Comparison of ENCODE assay signal across 26 mouse cellular contexts in genomic region chr7:29561046-29561445, GRCm38 (mm10). TPM values are rescaled to one million over a fixed set of nuclear protein-coding genes. Genes with fewer than 3 reads are reported as not detected.
DNase-seq lines count a peak whose midpoint lies in the region; ATAC-seq lines count a peak whose summit lies in the region.
"Had no signal": no experiment of that assay in that cellular context is flagged by ENCODE, and none has a peak within 500 bp of the region (broad histone marks: within the 10 kb centered on the region; RNA-seq: fewer than 3 reads in every experiment).

No protein-coding gene starts in this region.

- no peaks in the 10 kb centered on the region for H3K4me1 ChIP-seq in embryonic facial prominence, embryonic 14.5 days (ENCODE audit: control insufficient read depth, insufficient read depth, low read length)
- no peaks in the 10 kb centered on the region for H3K4me1 ChIP-seq in embryonic facial prominence, embryonic 10.5 days
- peaks cover 20% of the 10 kb centered on the region for H3K4me1 ChIP-seq in limb, embryonic 15.5 days
- H3K4me1 ChIP-seq: embryonic facial prominence, embryonic 13.5 days; forebrain, embryonic 10.5 days; heart, embryonic 15.5 days; hindbrain, embryonic 10.5 days had no signal

- no peak overlapping the region for H3K4me3 ChIP-seq in embryonic facial prominence, embryonic 14.5 days (ENCODE audit: low read depth, low read length)
- no peak overlapping the region for H3K4me3 ChIP-seq in embryonic facial prominence, embryonic 10.5 days
- H3K4me3 ChIP-seq in limb, embryonic 15.5 days, result no peak overlapping the region
- H3K4me3 ChIP-seq: embryonic facial prominence, embryonic 13.5 days; erythroblast, embryonic 14.5 days; forebrain, embryonic 10.5 days; heart, embryonic 15.5 days; hindbrain, embryonic 10.5 days had no signal

- no peak overlapping the region for H3K27ac ChIP-seq in embryonic facial prominence, embryonic 14.5 days (replicated peaks; ENCODE audit: low read depth, low read length)
- H3K27ac ChIP-seq in embryonic facial prominence, embryonic 10.5 days (replicated peaks), result no peak overlapping the region
- H3K27ac ChIP-seq in limb, embryonic 15.5 days, result peak overlapping the region; percentile 65
- H3K27ac ChIP-seq: embryonic facial prominence, embryonic 13.5 days; forebrain, embryonic 10.5 days; heart, embryonic 15.5 days; hindbrain, embryonic 10.5 days; hindbrain, embryonic 14.5 days had no signal

- ATAC-seq in embryonic facial prominence, embryonic 14.5 days (ENCODE audit: low read depth), result no peak
- ATAC-seq in limb, embryonic 15.5 days (ENCODE audit: insufficient number of reproducible peaks, low FRiP score, low TSS enrichment, low read depth), result no peak
- ATAC-seq: CD4-positive, CD25-positive, alpha-beta regulatory T cell, adult 4 months; forebrain, embryonic 14.5 days had no signal

- no peaks in the 10 kb centered on the region for H3K9me3 ChIP-seq in embryonic facial prominence, embryonic 14.5 days (ENCODE audit: control insufficient read depth, low read length)
- H3K9me3 ChIP-seq in embryonic facial prominence, embryonic 10.5 days, result no peaks in the 10 kb centered on the region
- H3K9me3 ChIP-seq in limb, embryonic 15.5 days, result no peaks in the 10 kb centered on the region
- H3K9me3 ChIP-seq: embryonic facial prominence, embryonic 13.5 days; forebrain, embryonic 10.5 days; G1E; heart, embryonic 15.5 days; hindbrain, embryonic 10.5 days had no signal

- DNase-seq in embryonic facial prominence, embryonic 14.5 days (ENCODE audit: low spot score), result peak; percentile 71
- DNase-seq in embryonic facial prominence, embryonic 10.5 days (ENCODE audit: low spot score), result no peak
- DNase-seq in lung, postnatal 36 days, result peak; percentile 4
- DNase-seq in lung, adult 18-20 months, result no peak
- DNase-seq in brain, adult 2 months (ENCODE audit: low read depth, low spot score), result peak; percentile 2
- no peak for DNase-seq in right cerebral cortex, postnatal 36 days (ENCODE audit: low spot score in 2 of 2)
- no peak for DNase-seq in frontal cortex, postnatal 25 days (ENCODE audit: low spot score in 2 of 2)
- DNase-seq: adrenal gland, postnatal 10 days; B cell, adult 2 months; cerebellum, adult 11-12 months; cerebellum, adult 9-10 months; cerebellum, postnatal 25 days; gastrocnemius, postnatal 36 days; heart, adult 18-20 months; heart, postnatal 14 days had no signal

- no peaks in the 10 kb centered on the region for H3K27me3 ChIP-seq in embryonic facial prominence, embryonic 14.5 days (replicated peaks; ENCODE audit: control insufficient read depth, insufficient read depth, low read length)
- H3K27me3 ChIP-seq in embryonic facial prominence, embryonic 10.5 days (replicated peaks; ENCODE audit: low read depth, poor library complexity, severe bottlenecking), result no peaks in the 10 kb centered on the region
- no peaks in the 10 kb centered on the region for H3K27me3 ChIP-seq in limb, embryonic 15.5 days
- H3K27me3 ChIP-seq: embryonic facial prominence, embryonic 13.5 days; heart, embryonic 15.5 days had no signal

- no peak overlapping the region for H3K4me2 ChIP-seq in embryonic facial prominence, embryonic 14.5 days (ENCODE audit: low read depth, low read length)
- no peak overlapping the region for H3K4me2 ChIP-seq in limb, embryonic 15.5 days
- H3K4me2 ChIP-seq: embryonic facial prominence, embryonic 13.5 days; heart, embryonic 11.5 days; heart, embryonic 15.5 days; hindbrain, embryonic 14.5 days had no signal

- 62% methylated on average over 9 of the region's 9 CpGs for WGBS in embryonic facial prominence, embryonic 14.5 days
- 81% methylated on average over 9 of the region's 9 CpGs for WGBS in embryonic facial prominence, embryonic 10.5 days
- 26% methylated on average over 9 of the region's 9 CpGs for WGBS in limb, embryonic 15.5 days

- no peak overlapping the region for H3K9ac ChIP-seq in embryonic facial prominence, embryonic 14.5 days (ENCODE audit: low read depth, low read length)
- H3K9ac ChIP-seq in limb, embryonic 15.5 days, result no peak overlapping the region
- H3K9ac ChIP-seq: embryonic facial prominence, embryonic 13.5 days; heart, embryonic 15.5 days; hindbrain, embryonic 14.5 days had no signal

- no peaks in the 10 kb centered on the region for H3K36me3 ChIP-seq in embryonic facial prominence, embryonic 14.5 days (ENCODE audit: control insufficient read depth, insufficient read depth, low read length)
- no peaks in the 10 kb centered on the region for H3K36me3 ChIP-seq in embryonic facial prominence, embryonic 10.5 days (replicated peaks)
- H3K36me3 ChIP-seq in limb, embryonic 15.5 days, result no peaks in the 10 kb centered on the region
- H3K36me3 ChIP-seq: embryonic facial prominence, embryonic 13.5 days; forebrain, embryonic 10.5 days; G1E; heart, embryonic 15.5 days; hindbrain, embryonic 10.5 days had no signal

RNA-seq across cellular contexts. Expression of gene Sipa1l3, which starts 42.6 kb away (rescaled TPM):
- polyA plus RNA-seq in embryonic facial prominence, embryonic 14.5 days (2014; fragmentation: Nextera tagmentation; extraction: Ambion mirVana), result 12.5 and 15.6 TPM in 2 replicates
- polyA plus RNA-seq in embryonic facial prominence, embryonic 10.5 days (2016; fragmentation: Nextera tagmentation; extraction: Ambion mirVana), result 9.2 and 10.5 TPM in 2 replicates
- 19.1 and 20.5 TPM in 2 replicates for polyA plus RNA-seq in limb, embryonic 15.5 days (2015; fragmentation: Nextera tagmentation; extraction: Ambion mirVana)

Comparison
In these comparisons a context has a peak if more than half of its experiments do, and no peak if none do; other contexts are left out.
1. DNase-seq: peak in embryonic facial prominence, embryonic 14.5 days (single experiment), lung, postnatal 36 days (single experiment) and brain, adult 2 months (single experiment); none in embryonic facial prominence, embryonic 10.5 days (single experiment), lung, adult 18-20 months (0 of 2), right cerebral cortex, postnatal 36 days (0 of 2) and frontal cortex, postnatal 25 days (0 of 2).